Mouse (Mus musculus) forebrain, postnatal 0 days (tissue): ENCODE results near the gene Tnni1. TPM values are rescaled to one million over a fixed set of nuclear protein-coding genes. Genes with fewer than 3 reads are reported as not detected.

ENCODE experiments used
- ATAC-seq: fragments of 200-750 bp; cut with Nextera tagmentation; 2 replicates; pipeline ENCODE4 v1.8.0; 2017; ENCODE audit warnings: mild to moderate bottlenecking, moderate library complexity
- DNase-seq: peaks from one replicate; pipeline ENCODE4 v3.0.0-alpha.2; 2015
- H3K27ac ChIP-seq: fragments of 300-500 bp; sonication (generic); 2 replicates; pipeline ENCODE4 v1.5.1; 2014; ENCODE audit warnings: low read depth, mild to moderate bottlenecking, antibody characterized with exemption, low read length, moderate library complexity, mixed read lengths
- H3K27me3 ChIP-seq: fragments of 300-500 bp; sonication (generic); 2 replicates; pipeline ENCODE4 v1.6.1; 2014; ENCODE audit warnings: mild to moderate bottlenecking, low read length, mixed read lengths; ENCODE audit not compliant: insufficient read depth
- H3K36me3 ChIP-seq: fragments of 300-500 bp; sonication (generic); 2 replicates; pipeline ENCODE4 v1.6.1; 2014; ENCODE audit warnings: mild to moderate bottlenecking, moderate library complexity; ENCODE audit not compliant: insufficient read depth
- H3K4me1 ChIP-seq: fragments of 300-500 bp; sonication (generic); 2 replicates; pipeline ENCODE4 v1.6.1; 2014; ENCODE audit warnings: antibody characterized with exemption; ENCODE audit not compliant: insufficient read depth
- H3K4me2 ChIP-seq: fragments of 300-500 bp; sonication (generic); 2 replicates; pipeline ENCODE4 v1.6.1; 2014; ENCODE audit warnings: low read depth, mild to moderate bottlenecking, moderate library complexity
- H3K4me3 ChIP-seq: fragments of 300-500 bp; sonication (generic); 2 replicates; pipeline ENCODE4 v1.5.1; 2014; ENCODE audit warnings: low read depth, low read length, mixed read lengths
- H3K9ac ChIP-seq: fragments of 300-500 bp; sonication (generic); 2 replicates; pipeline ENCODE4 v1.6.1; 2014; ENCODE audit warnings: mild to moderate bottlenecking
- H3K9me3 ChIP-seq: fragments of 300-500 bp; sonication (generic); 2 replicates; pipeline ENCODE4 v1.6.1; 2016; ENCODE audit warnings: low read length
- CTCF ChIP-seq: sonication (generic); IDR thresholded peaks from 2 replicates; pipeline ENCODE4 v1.5.1; 2016; ENCODE audit warnings: antibody characterized with exemption, control low read depth, low read depth
- WGBS: fragments of 180-500 bp; shearing (Covaris S2); extraction: QIAGEN DNeasy Blood & Tissue Kit; methylation state at CpG from one replicate; pipeline ENCODE4 v1.1.7; 2014; 5-methylcytosine and 5-hydroxymethylcytosine counted together
- polyA plus RNA-seq: library from polyadenylated mRNA; unstranded; fragments of >200 nt; fragmentation: Nextera tagmentation; extraction: Ambion mirVana; gene quantifications from 2 replicates; pipeline ENCODE4 v1.2.1, GENCODE M21; 2015
- total RNA-seq: library from RNA; depleted of rRNA; stranded (reverse); fragments of >200 nt; gene quantifications from 2 replicates; pipeline ENCODE4 v1.2.3, GENCODE M21; 2014; rRNA removed

The Tnni1 gene
- total and polyA plus RNA-seq, 2 experiments from 2014 or later = 0.19 to 0.48 TPM

- WGBS = 93% methylated on average over 4 of the region's 4 CpGs
- TF ChIP-seq CTCF = no peak
- H3K4me3 ChIP-seq = no peak overlapping the region
These were observed 74.0 kb downstream of the Tnni1 start for GRCm38 (mm10) chr1:135853200-135853599.

GRCm38 (mm10) chr1:135854591-135855343, 75.5 kb downstream of the Tnni1 start:
- Histone ChIP-seq H3K27me3 (no peaks in the 10 kb centered on the region), H3K4me3 (no peak overlapping the region), H3K36me3 (no peaks in the 10 kb centered on the region), H3K4me1 (no peaks in the 10 kb centered on the region), H3K4me2 (no peak overlapping the region), H3K9me3 (no peaks in the 10 kb centered on the region), H3K9ac (no peak overlapping the region), H3K27ac (no peak overlapping the region)
- no peak for DNase-seq
- ATAC-seq = no peak
- no peak for TF ChIP-seq CTCF
- WGBS = 87% methylated on average over 6 of the region's 6 CpGs

More at GRCm38 (mm10) chr1:135853200-135853599, 74.0 kb downstream of the Tnni1 start:
- H3K36me3 ChIP-seq = no peaks in the 10 kb centered on the region
- H3K9ac ChIP-seq = no peak overlapping the region
- no peak overlapping the region for H3K4me2 ChIP-seq
- no peaks in the 10 kb centered on the region for H3K9me3 ChIP-seq
- no peaks in the 10 kb centered on the region for H3K27me3 ChIP-seq
- no peak for ATAC-seq
- no peak for DNase-seq
- H3K4me1 ChIP-seq = no peaks in the 10 kb centered on the region
- no peak overlapping the region for H3K27ac ChIP-seq

GRCm38 (mm10) chr1:135855344-135855687, 76.1 kb downstream of the Tnni1 start:
- no peak overlapping the region for H3K4me2 ChIP-seq
- no peak for DNase-seq
- no peaks in the 10 kb centered on the region for H3K9me3 ChIP-seq
- no peaks in the 10 kb centered on the region for H3K36me3 ChIP-seq
- no peaks in the 10 kb centered on the region for H3K27me3 ChIP-seq
- no peak overlapping the region for H3K27ac ChIP-seq
- WGBS = 95% methylated on average over 1 of the region's 1 CpGs
- ATAC-seq = no peak
- no peak overlapping the region for H3K9ac ChIP-seq
- TF ChIP-seq CTCF = no peak
- H3K4me1 ChIP-seq = no peaks in the 10 kb centered on the region
- no peak overlapping the region for H3K4me3 ChIP-seq

GRCm38 (mm10) chr1:135856070-135856469, 76.8 kb downstream of the Tnni1 start:
- Histone ChIP-seq H3K9ac (no peak overlapping the region), H3K4me1 (no peaks in the 10 kb centered on the region), H3K27me3 (no peaks in the 10 kb centered on the region), H3K36me3 (no peaks in the 10 kb centered on the region), H3K9me3 (no peaks in the 10 kb centered on the region), H3K4me3 (no peak overlapping the region), H3K4me2 (no peak overlapping the region), H3K27ac (no peak overlapping the region)
- WGBS = 74% methylated on average over 4 of the region's 4 CpGs
- no peak for TF ChIP-seq CTCF
- ATAC-seq = no peak
- no peak for DNase-seq

- ATAC-seq (no peak), DNase-seq (no peak)
- H3K4me3 ChIP-seq = no peak overlapping the region
- WGBS = 69% methylated on average over 11 of the region's 11 CpGs
- H3K36me3 ChIP-seq = no peaks in the 10 kb centered on the region
- no peak overlapping the region for H3K27ac ChIP-seq
- no peak for TF ChIP-seq CTCF
- H3K9me3 ChIP-seq = no peaks in the 10 kb centered on the region
- H3K4me2 ChIP-seq = no peak overlapping the region
- H3K4me1 ChIP-seq = no peaks in the 10 kb centered on the region
- H3K27me3 ChIP-seq = no peaks in the 10 kb centered on the region
- no peak overlapping the region for H3K9ac ChIP-seq
These were observed 78.0 kb downstream of the Tnni1 start for GRCm38 (mm10) chr1:135857137-135857775.

GRCm38 (mm10) chr1:135858533-135858932, 79.3 kb downstream of the Tnni1 start:
- no peak for TF ChIP-seq CTCF
- H3K9ac ChIP-seq = no peak overlapping the region
- H3K27me3 ChIP-seq = no peaks in the 10 kb centered on the region
- H3K9me3 ChIP-seq = no peaks in the 10 kb centered on the region
- H3K4me1 ChIP-seq = no peaks in the 10 kb centered on the region
- H3K27ac ChIP-seq = no peak overlapping the region
- WGBS = 96% methylated on average over 7 of the region's 7 CpGs
- ATAC-seq (no peak), DNase-seq (no peak)
- H3K4me2 ChIP-seq = no peak overlapping the region
- H3K36me3 ChIP-seq = no peaks in the 10 kb centered on the region
- no peak overlapping the region for H3K4me3 ChIP-seq

Other genes starting within 250 kb of the Tnni1 start
- 67.9 and 85.8 TPM in 2 replicates for gene Nav1, start 172.1 kb upstream of the Tnni1 start, total RNA-seq
- 19.7 and 35.5 TPM in 2 replicates for gene Nav1, start 172.1 kb upstream of the Tnni1 start, polyA plus RNA-seq
- 53.2 and 55.7 TPM in 2 replicates for gene Csrp1, start 59.4 kb upstream of the Tnni1 start, total RNA-seq
- 20.8 and 21.0 TPM in 2 replicates for gene Csrp1, start 59.4 kb upstream of the Tnni1 start, polyA plus RNA-seq
- gene Phlda3, start 13.3 kb upstream of the Tnni1 start, total RNA-seq = 23.6 and 27.2 TPM in 2 replicates
- 28.5 and 30.3 TPM in 2 replicates for gene Phlda3, start 13.3 kb upstream of the Tnni1 start, polyA plus RNA-seq
- gene Lad1, start 39.2 kb downstream of the Tnni1 start, total RNA-seq = 0.31 and 0.81 TPM in 2 replicates
- 0.35 and 0.40 TPM in 2 replicates for gene Lad1, start 39.2 kb downstream of the Tnni1 start, polyA plus RNA-seq
- 0.67 and 0.77 TPM in 2 replicates for gene Tnnt2, start 56.9 kb downstream of the Tnni1 start, total RNA-seq
- 0.63 and 0.89 TPM in 2 replicates for gene Tnnt2, start 56.9 kb downstream of the Tnni1 start, polyA plus RNA-seq
- gene Pkp1, start 139.8 kb downstream of the Tnni1 start, total RNA-seq = 0.10 TPM in 1 of 2 replicates, not detected in the other
- 0.04 and 0.06 TPM in 2 replicates for gene Pkp1, start 139.8 kb downstream of the Tnni1 start, polyA plus RNA-seq
- gene Igfn1, start 226.9 kb downstream of the Tnni1 start, total RNA-seq = not detected in 2 replicates
- not detected in 2 replicates for gene Igfn1, start 226.9 kb downstream of the Tnni1 start, polyA plus RNA-seq
- gene Tmem9, start 228.7 kb downstream of the Tnni1 start, total RNA-seq = 91.7 and 95.5 TPM in 2 replicates
- 156 and 175 TPM in 2 replicates for gene Tmem9, start 228.7 kb downstream of the Tnni1 start, polyA plus RNA-seq